Mouse (Mus musculus): Measurements from ENCODE around the gene Gng12. TPM values are rescaled to one million over a fixed set of nuclear protein-coding genes. Genes with fewer than 3 reads are reported as not detected.

Gng12 gene
- polyA plus RNA-seq, 1 experiment: 22.9 TPM

DNA sequence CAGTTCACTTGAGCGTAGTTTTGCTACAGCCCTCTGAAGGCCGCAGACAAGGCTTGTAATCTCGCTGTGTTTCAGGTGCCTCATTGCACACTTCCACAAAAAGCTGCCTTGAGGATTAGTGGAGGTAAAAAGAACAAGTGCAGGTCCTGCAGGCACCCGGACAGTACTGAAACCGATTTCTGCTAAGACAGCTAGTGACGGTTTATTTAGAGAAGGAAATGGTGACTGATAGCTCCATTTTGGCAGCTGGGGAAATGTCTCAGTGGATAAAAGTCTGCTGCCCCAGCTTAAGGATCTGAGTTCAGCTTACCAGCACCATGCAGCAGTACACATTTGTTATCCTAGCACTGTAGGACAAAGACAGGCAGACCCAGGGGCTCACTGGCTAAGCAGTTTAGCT is 45.6 kb downstream of the Gng12 start:
- H3K27ac ChIP-seq (ENCODE audit: control insufficient read depth, insufficient read depth, low read depth, low read length, poor library complexity): peak overlapping the region; percentile 50; the same call in 1 of the 2 replicates
- H3K4me1 ChIP-seq (ENCODE audit: control insufficient read depth, insufficient read depth, low read length): peaks cover 12% of the 10 kb centered on the region
- 11% methylated on average over 6 of the region's 6 CpGs for WGBS
- no peak overlapping the region for H3K4me3 ChIP-seq (replicated peaks; ENCODE audit: control insufficient read depth, low read depth, low read length)
- no peak for TF ChIP-seq POLR2A (IDR thresholded peaks at IDR 0.05; ENCODE audit: borderline replicate concordance, control insufficient read depth, low read depth, low read length)
- no peak for TF ChIP-seq CTCF (IDR thresholded peaks at IDR 0.05; ENCODE audit: control insufficient read depth, insufficient read depth, low read length)

DNA sequence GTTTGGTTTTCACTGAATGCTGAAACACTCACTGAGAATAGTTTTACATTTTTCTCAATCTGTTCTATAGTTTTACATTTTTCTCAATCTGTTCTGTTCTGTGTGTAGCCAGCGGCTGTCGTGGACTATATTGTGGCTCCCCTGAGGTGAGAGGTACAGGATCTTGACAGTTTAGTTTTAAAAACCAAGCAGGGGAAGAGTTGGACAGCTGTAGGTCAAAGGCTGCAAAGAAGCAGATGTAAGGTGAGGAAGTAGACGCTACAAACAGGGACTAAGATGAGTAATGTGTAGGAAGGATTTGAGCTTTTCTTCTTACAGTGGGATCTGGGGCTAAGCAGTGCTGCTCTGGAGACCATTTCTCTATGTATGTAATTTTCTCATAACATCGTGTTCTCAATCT is 46.6 kb downstream of the Gng12 start:
- Histone ChIP-seq H3K27ac (ENCODE audit: control insufficient read depth, insufficient read depth, low read depth, low read length, poor library complexity) (no peak overlapping the region), H3K4me1 (ENCODE audit: control insufficient read depth, insufficient read depth, low read length) (peaks cover 12% of the 10 kb centered on the region), H3K4me3 (replicated peaks; ENCODE audit: control insufficient read depth, low read depth, low read length) (no peak overlapping the region)
- TF ChIP-seq CTCF (IDR thresholded peaks at IDR 0.05; ENCODE audit: control insufficient read depth, insufficient read depth, low read length): no peak
- no peak for TF ChIP-seq POLR2A (IDR thresholded peaks at IDR 0.05; ENCODE audit: borderline replicate concordance, control insufficient read depth, low read depth, low read length)
- 46% methylated on average over 4 of the region's 4 CpGs for WGBS

- peaks cover 14% of the 10 kb centered on the region for H3K4me1 ChIP-seq (ENCODE audit: control insufficient read depth, insufficient read depth, low read length)
- WGBS: 73% methylated on average over 6 of the region's 6 CpGs
- TF ChIP-seq POLR2A (IDR thresholded peaks at IDR 0.05; ENCODE audit: borderline replicate concordance, control insufficient read depth, low read depth, low read length) (no peak), CTCF (IDR thresholded peaks at IDR 0.05; ENCODE audit: control insufficient read depth, insufficient read depth, low read length) (no peak)
Observed at GRCm38 (mm10) chr6:66943367-66944189, 47.4 kb downstream of the Gng12 start.

GRCm38 (mm10) chr6:66944190-66945003 is 48.2 kb downstream of the Gng12 start:
- WGBS: 46% methylated on average over 12 of the region's 12 CpGs
- no peak overlapping the region for H3K4me3 ChIP-seq (replicated peaks; ENCODE audit: control insufficient read depth, low read depth, low read length)
- TF ChIP-seq CTCF (IDR thresholded peaks at IDR 0.05; ENCODE audit: control insufficient read depth, insufficient read depth, low read length): no peak
- TF ChIP-seq POLR2A (IDR thresholded peaks at IDR 0.05; ENCODE audit: borderline replicate concordance, control insufficient read depth, low read depth, low read length): no peak
- H3K27ac ChIP-seq (ENCODE audit: control insufficient read depth, insufficient read depth, low read depth, low read length, poor library complexity): peak overlapping the region; percentile 68
- peaks cover 14% of the 10 kb centered on the region for H3K4me1 ChIP-seq (ENCODE audit: control insufficient read depth, insufficient read depth, low read length)

More at GRCm38 (mm10) chr6:66943367-66944189, 47.4 kb downstream of the Gng12 start:
- no peak overlapping the region for H3K4me3 ChIP-seq (replicated peaks; ENCODE audit: control insufficient read depth, low read depth, low read length)
- H3K27ac ChIP-seq (ENCODE audit: control insufficient read depth, insufficient read depth, low read depth, low read length, poor library complexity): no peak overlapping the region

DNA sequence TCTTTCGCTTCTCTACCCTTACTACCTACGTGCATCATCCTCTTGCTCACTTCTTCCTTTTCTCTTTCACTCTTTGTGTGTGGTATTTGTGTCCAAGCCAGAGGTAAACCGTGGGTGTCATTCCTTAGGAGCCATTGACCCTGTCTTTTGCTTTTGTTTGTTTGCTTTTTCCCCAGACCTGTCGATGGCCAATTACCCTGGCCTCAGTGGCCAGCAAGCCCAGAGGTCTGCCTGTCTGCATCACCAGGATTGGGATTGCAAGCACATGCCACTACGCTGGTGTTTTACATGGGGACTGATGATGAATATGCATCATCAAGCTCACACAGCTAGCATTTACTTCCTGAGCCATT is 48.8 kb downstream of the Gng12 start:
- no peak overlapping the region for H3K4me3 ChIP-seq (replicated peaks; ENCODE audit: control insufficient read depth, low read depth, low read length)
- H3K4me1 ChIP-seq (ENCODE audit: control insufficient read depth, insufficient read depth, low read length): peaks cover 14% of the 10 kb centered on the region
- WGBS: 43% methylated on average over 5 of the region's 5 CpGs
- TF ChIP-seq CTCF (IDR thresholded peaks at IDR 0.05; ENCODE audit: control insufficient read depth, insufficient read depth, low read length) (no peak), POLR2A (IDR thresholded peaks at IDR 0.05; ENCODE audit: borderline replicate concordance, control insufficient read depth, low read depth, low read length) (no peak)
- peak overlapping the region; percentile 26; the same call in 1 of the 2 replicates for H3K27ac ChIP-seq (ENCODE audit: control insufficient read depth, insufficient read depth, low read depth, low read length, poor library complexity)

DNA sequence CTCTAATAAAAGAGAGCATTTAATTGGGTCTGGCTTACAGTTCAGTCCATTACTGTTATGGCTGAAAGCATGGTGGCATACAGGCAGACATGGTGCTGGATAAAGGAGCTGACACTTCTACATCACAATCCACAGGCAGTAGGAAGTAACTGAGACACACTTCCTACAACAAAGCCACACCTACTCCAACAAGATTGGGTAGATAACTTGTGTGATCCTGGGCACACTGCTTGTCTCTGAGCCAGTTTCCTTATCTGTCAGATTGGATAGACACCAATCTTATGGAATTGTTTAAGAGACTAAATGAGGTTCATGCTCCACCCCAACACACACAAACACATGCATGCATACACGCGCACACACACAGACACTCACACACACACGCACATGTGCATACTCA is 51.9 kb downstream of the Gng12 start:
- no peak for TF ChIP-seq POLR2A (IDR thresholded peaks at IDR 0.05; ENCODE audit: borderline replicate concordance, control insufficient read depth, low read depth, low read length)
- TF ChIP-seq CTCF (IDR thresholded peaks at IDR 0.05; ENCODE audit: control insufficient read depth, insufficient read depth, low read length): no peak
- 84% methylated on average over 3 of the region's 3 CpGs for WGBS

GRCm38 (mm10) chr6:66948848-66949247 is 52.7 kb downstream of the Gng12 start:
- 20% methylated on average over 3 of the region's 3 CpGs for WGBS
- Histone ChIP-seq H3K27ac (ENCODE audit: control insufficient read depth, insufficient read depth, low read depth, low read length, poor library complexity) (no peak overlapping the region), H3K4me1 (ENCODE audit: control insufficient read depth, insufficient read depth, low read length) (peaks cover 13% of the 10 kb centered on the region), H3K4me3 (replicated peaks; ENCODE audit: control insufficient read depth, low read depth, low read length) (no peak overlapping the region)
- TF ChIP-seq POLR2A (IDR thresholded peaks at IDR 0.05; ENCODE audit: borderline replicate concordance, control insufficient read depth, low read depth, low read length) (no peak), CTCF (IDR thresholded peaks at IDR 0.05; ENCODE audit: control insufficient read depth, insufficient read depth, low read length) (no peak)

More for the DNA sequence above, 51.9 kb downstream of the Gng12 start:
- Histone ChIP-seq H3K4me3 (replicated peaks; ENCODE audit: control insufficient read depth, low read depth, low read length) (no peak overlapping the region), H3K4me1 (ENCODE audit: control insufficient read depth, insufficient read depth, low read length) (peaks cover 12% of the 10 kb centered on the region), H3K27ac (ENCODE audit: control insufficient read depth, insufficient read depth, low read depth, low read length, poor library complexity) (no peak overlapping the region)

Measured in bone marrow, adult 2 months (tissue).